Mouse (Mus musculus) liver, embryonic 16.5 days (tissue): ENCODE measurements around the gene Efna3. TPM values are rescaled to one million over a fixed set of nuclear protein-coding genes. Genes with fewer than 3 reads are reported as not detected.

Experiments
- ATAC-seq: fragments of 200-750 bp; cut with Nextera tagmentation; 2 replicates; pipeline ENCODE4 v1.8.0; 2017; ENCODE audit warnings: low read depth, mild to moderate bottlenecking, moderate number of reproducible peaks, moderate library complexity
- H3K27ac ChIP-seq: fragments of 300-500 bp; sonication (generic); 2 replicates; pipeline ENCODE4 v1.5.1; 2014; ENCODE audit warnings: mild to moderate bottlenecking, low read length
- H3K27me3 ChIP-seq: fragments of 300-500 bp; sonication (generic); 2 replicates; pipeline ENCODE4 v1.6.1; 2014; ENCODE audit warnings: low read depth, low read length, mixed read lengths; ENCODE audit not compliant: control insufficient read depth, insufficient read depth
- H3K36me3 ChIP-seq: fragments of 300-500 bp; sonication (generic); 2 replicates; pipeline ENCODE4 v1.6.1; 2014; ENCODE audit warnings: mild to moderate bottlenecking; ENCODE audit not compliant: control insufficient read depth, insufficient read depth
- H3K4me1 ChIP-seq: fragments of 300-500 bp; sonication (generic); 2 replicates; pipeline ENCODE4 v1.6.1; 2014; ENCODE audit warnings: low read depth, low read length, mixed read lengths; ENCODE audit not compliant: control insufficient read depth
- H3K4me2 ChIP-seq: fragments of 300-500 bp; sonication (generic); 2 replicates; pipeline ENCODE4 v1.6.1; 2014; ENCODE audit warnings: low read depth, low read length, mixed read lengths
- H3K4me3 ChIP-seq: fragments of 300-500 bp; sonication (generic); 2 replicates; pipeline ENCODE4 v1.5.1; 2014; ENCODE audit warnings: low read depth, mild to moderate bottlenecking, low read length
- H3K9ac ChIP-seq: fragments of 300-500 bp; sonication (generic); 2 replicates; pipeline ENCODE4 v1.6.1; 2014; ENCODE audit warnings: low read depth, low read length
- H3K9me3 ChIP-seq: fragments of 300-500 bp; sonication (generic); replicated peaks from 2 replicates; pipeline ENCODE4 v1.6.1; 2016; ENCODE audit warnings: low read length; ENCODE audit not compliant: control insufficient read depth
- WGBS: fragments of 180-500 bp; shearing (Covaris S2); extraction: QIAGEN DNeasy Blood & Tissue Kit; methylation state at CpG from one replicate; pipeline ENCODE4 v1.1.7; 2014; ENCODE audit not compliant: insufficient replicate concordance; 5-methylcytosine and 5-hydroxymethylcytosine counted together
- polyA plus RNA-seq: library from polyadenylated mRNA; unstranded; fragments of >200 nt; fragmentation: Nextera tagmentation; extraction: Ambion mirVana; gene quantifications from 2 replicates; pipeline ENCODE4 v1.2.1, GENCODE M21; 2015

The Efna3 gene
- polyA plus RNA-seq, 1 experiment from 2014 or later: 0.94 TPM

DNA sequence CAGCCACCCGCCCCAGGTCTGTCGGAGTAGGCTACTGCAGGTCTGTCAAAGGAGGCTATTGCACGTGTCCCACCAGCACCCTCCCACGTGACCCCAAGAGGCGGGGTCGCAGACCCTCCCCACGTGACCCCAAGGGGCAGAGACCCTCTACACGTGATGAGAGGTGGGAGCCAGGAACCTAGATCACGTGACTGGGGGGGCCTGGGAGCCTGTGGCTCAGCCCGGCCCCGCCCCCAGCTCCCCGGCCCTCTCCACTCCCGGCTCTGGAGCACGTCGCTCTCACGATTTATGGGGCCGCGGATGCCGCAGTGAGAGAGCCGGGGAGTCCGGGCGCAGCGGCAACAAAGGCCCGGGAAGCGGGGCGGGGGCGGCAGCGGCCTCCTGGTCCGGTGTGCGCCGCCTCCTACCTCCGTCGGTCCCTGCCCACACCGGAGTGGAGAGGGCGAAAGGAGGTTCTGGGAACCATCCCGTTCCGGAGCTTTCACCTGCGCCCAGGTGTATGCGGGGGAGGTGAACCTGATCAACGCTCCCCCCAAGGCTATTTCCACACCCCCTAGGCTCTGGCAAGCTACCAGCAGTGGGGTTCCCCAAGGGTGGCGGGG, 2.1 kb downstream of the Efna3 start:
- H3K4me1 ChIP-seq: peaks cover 34% of the 10 kb centered on the region
- H3K4me3 ChIP-seq: peak overlapping the region; percentile 26
- peak overlapping the region; percentile 27 for H3K4me2 ChIP-seq
- H3K27ac ChIP-seq: no peak overlapping the region
- H3K9ac ChIP-seq: no peak overlapping the region
- no peak for ATAC-seq
- H3K27me3 ChIP-seq: peaks cover 86% of the 10 kb centered on the region
- no peaks in the 10 kb centered on the region for H3K9me3 ChIP-seq
- no peaks in the 10 kb centered on the region for H3K36me3 ChIP-seq
- WGBS: 1% methylated on average over 40 of the region's 41 CpGs

DNA sequence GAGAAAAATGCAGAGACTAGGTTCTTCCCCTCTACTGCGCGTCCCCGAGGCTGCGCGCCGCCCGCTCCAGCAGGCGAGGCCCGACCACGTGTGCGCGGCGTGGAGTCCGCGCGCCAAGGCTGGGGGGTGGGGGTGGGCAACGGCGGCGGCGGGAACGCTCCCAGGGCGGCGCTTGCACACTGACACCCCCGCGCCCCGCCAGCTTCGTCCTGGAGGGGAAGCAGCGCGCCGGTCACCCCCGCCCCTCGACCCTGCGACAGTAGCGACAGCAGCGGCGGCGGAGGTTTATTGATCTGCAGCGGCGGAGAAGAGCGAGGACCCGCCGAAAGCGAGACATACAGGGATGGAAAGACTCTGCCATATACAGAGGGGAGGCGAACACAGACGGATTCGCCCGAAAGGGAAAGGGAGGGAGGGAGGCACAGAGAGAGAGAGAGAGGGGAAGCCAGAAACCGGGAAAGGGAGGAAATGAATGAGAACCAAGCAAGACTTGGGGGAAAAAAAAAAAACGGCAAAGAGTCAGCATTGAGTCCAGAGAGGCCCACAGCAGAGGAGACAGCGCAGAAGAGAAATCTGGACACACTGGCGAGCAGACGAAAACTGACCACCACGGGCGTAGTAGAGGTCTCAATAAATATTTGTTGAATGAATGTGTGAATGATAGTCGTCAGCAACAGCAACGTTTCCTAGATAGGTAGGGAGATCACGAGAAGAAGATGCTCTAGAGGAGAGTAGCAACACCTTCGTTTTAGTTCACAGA, 3.0 kb downstream of the Efna3 start:
- no peak overlapping the region for H3K27ac ChIP-seq
- H3K9me3 ChIP-seq: no peaks in the 10 kb centered on the region
- H3K9ac ChIP-seq: no peak overlapping the region
- H3K27me3 ChIP-seq: peaks cover 84% of the 10 kb centered on the region
- peak overlapping the region; percentile 36 for H3K4me3 ChIP-seq
- peaks cover 37% of the 10 kb centered on the region for H3K4me1 ChIP-seq
- 4% methylated on average over 58 of the region's 58 CpGs for WGBS
- no peaks in the 10 kb centered on the region for H3K36me3 ChIP-seq
- H3K4me2 ChIP-seq: peak overlapping the region; percentile 44
- no peak for ATAC-seq

DNA sequence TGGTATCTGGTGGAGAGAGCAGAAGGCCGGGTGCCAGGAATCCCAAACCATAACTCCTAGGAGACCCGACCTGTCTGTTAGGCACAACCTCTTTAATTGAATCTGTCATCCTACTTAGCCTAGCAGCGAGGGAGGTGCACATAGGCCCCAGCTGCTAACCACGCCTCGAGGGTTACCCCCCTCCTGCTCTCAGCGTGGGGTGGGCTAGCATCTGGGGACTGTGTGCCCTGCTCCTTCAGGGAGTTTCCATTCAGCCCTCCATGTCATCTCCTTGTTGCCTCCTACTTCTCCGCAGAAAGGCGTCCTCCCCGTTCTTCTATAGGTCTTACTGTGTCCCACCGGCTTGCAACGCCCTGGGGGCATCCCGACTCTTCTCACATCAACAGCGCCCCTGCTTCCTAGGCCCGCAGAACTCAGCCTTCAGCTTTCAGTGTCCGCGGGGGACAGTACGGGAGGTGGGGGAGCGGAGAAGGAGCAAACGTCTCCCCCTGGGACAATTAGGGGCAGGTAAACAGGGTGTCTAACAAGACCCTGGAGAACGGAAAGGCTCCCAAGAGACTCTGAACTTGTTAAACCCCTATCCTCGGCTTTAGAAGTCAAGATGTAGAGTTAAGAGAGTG, 3.7 kb downstream of the Efna3 start:
- WGBS: 12% methylated on average over 21 of the region's 21 CpGs
- H3K27ac ChIP-seq: no peak overlapping the region
- peak overlapping the region; percentile 44 for H3K4me2 ChIP-seq
- no peaks in the 10 kb centered on the region for H3K36me3 ChIP-seq
- H3K27me3 ChIP-seq: peaks cover 80% of the 10 kb centered on the region
- H3K9me3 ChIP-seq: no peaks in the 10 kb centered on the region
- no peak for ATAC-seq
- H3K4me3 ChIP-seq: no peak overlapping the region
- peaks cover 37% of the 10 kb centered on the region for H3K4me1 ChIP-seq
- no peak overlapping the region for H3K9ac ChIP-seq

DNA sequence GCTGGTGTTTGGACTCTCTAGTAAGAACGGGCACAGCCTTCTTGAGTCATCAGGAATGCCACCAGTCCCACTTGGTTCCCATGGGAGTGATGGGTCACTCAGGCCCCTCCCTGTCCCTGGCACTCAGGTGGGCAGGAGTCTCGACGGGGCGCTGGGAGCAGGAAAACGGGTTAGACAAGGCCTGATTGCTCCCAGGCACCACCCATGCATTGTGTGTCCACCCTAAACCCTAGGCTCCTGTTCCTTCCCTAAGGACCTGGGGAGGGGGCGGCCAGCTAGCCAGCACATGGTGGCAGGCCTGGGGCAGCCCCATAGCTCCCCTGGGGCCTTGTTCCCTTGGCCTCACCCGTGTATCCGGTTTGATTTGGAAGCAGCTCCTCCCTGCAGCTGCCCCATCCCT, 4.4 kb downstream of the Efna3 start:
- no peak for ATAC-seq
- 68% methylated on average over 8 of the region's 8 CpGs for WGBS
- Histone ChIP-seq H3K4me3 (no peak overlapping the region), H3K4me2 (no peak overlapping the region), H3K27ac (no peak overlapping the region), H3K27me3 (peaks cover 73% of the 10 kb centered on the region), H3K9ac (no peak overlapping the region), H3K36me3 (no peaks in the 10 kb centered on the region), H3K4me1 (peaks cover 37% of the 10 kb centered on the region), H3K9me3 (no peaks in the 10 kb centered on the region)

DNA sequence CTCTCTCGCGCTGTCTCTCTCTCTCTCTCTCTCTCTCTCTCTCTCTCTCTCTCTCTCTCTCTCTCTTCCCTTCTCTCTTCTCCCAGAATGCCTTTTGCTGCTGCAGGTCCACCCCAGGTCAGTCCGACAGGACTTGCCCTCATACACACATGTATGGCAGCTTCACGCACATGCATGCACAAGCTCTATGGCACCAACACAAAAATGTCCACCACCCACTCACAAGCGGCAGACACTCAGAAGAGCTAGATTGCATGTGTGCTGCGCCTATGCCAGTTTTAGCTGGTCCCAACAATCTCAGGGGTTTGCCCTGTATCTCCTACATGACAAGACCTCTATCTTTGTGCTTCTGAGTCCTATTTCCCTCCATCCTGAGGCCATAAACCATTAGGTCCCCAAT, 5.5 kb downstream of the Efna3 start:
- 56% methylated on average over 6 of the region's 6 CpGs for WGBS
- Histone ChIP-seq H3K9me3 (no peaks in the 10 kb centered on the region), H3K4me1 (peaks cover 29% of the 10 kb centered on the region), H3K36me3 (no peaks in the 10 kb centered on the region), H3K27me3 (peaks cover 62% of the 10 kb centered on the region), H3K4me2 (no peak overlapping the region), H3K9ac (no peak overlapping the region), H3K27ac (no peak overlapping the region), H3K4me3 (no peak overlapping the region)
- ATAC-seq: no peak

DNA sequence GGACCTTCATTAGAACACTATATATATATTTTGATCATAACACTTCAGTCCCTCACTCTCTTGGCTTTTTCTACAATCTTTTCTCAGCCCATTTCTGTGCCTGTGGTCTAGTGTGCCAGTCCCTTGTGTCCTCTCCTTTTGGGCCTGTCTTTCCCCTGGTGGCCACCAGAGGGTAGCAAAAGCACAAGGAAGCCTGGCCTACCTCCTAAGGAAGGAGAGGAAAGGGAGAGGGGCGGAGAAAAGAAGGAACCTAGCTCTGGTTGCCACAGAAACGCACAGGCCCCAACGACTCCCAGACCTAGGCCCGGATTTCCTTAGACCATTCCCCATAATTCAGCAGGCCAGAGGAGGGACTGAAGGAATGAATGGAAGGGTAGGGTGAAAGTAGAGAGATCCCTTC, 5.9 kb downstream of the Efna3 start:
- Histone ChIP-seq H3K9me3 (no peaks in the 10 kb centered on the region), H3K4me2 (no peak overlapping the region), H3K36me3 (no peaks in the 10 kb centered on the region), H3K27me3 (peaks cover 58% of the 10 kb centered on the region), H3K4me1 (peaks cover 26% of the 10 kb centered on the region), H3K9ac (no peak overlapping the region), H3K4me3 (no peak overlapping the region), H3K27ac (no peak overlapping the region)
- ATAC-seq: peak; percentile 27; the same call in 1 of the 2 replicates
- WGBS: 3% methylated on average over 4 of the region's 4 CpGs

DNA sequence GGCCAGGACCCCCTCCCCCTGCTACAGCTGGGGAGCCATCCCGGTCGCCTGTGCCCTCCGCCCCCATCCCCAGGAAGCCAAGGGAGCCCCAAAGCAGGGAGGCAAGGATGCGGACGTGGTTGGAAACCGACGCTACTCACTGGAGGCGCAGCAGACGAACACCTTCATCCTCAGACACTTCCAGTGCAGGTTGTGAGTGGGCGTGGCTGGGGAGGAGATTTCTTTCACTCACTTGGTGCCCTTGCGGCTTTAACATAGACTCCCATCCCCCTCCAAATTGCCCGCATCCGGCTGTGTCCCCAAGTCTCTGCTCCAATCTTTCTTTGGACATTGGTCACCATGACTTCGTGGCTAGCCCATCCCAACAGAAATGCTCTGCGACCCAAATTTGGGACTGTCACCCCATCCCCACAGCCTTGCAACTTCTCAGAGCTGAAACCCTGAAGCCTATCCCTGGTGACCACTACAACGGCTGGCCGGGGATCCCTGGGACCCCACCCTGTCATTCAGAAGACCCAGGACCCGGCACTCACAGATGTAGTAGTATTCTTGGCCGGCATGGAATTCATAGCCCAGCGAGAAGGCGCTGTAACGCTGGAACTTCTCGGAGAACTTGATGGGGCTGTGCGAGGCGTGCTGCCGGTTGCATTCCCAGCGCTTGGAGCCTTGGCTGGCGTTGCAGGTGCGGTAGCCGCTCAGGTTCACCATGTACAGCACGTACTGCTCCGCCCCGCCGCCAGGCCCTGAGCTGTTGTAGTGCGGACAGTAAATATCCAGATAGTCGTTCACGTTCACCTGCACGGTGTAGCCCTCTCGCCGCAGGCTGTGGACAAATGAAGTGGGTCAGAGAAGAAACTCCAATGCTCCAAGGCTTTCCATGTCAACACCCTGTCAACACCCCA, 6.6 kb downstream of the Efna3 start:
- peak overlapping the region; percentile 35 for H3K4me2 ChIP-seq
- H3K36me3 ChIP-seq: no peaks in the 10 kb centered on the region
- H3K4me3 ChIP-seq: peak overlapping the region; percentile 29
- peaks cover 51% of the 10 kb centered on the region for H3K27me3 ChIP-seq
- no peaks in the 10 kb centered on the region for H3K9me3 ChIP-seq
- no peak overlapping the region for H3K9ac ChIP-seq
- H3K4me1 ChIP-seq: peaks cover 20% of the 10 kb centered on the region
- WGBS: 10% methylated on average over 40 of the region's 40 CpGs
- peak; percentile 69 for ATAC-seq
- no peak overlapping the region for H3K27ac ChIP-seq

DNA sequence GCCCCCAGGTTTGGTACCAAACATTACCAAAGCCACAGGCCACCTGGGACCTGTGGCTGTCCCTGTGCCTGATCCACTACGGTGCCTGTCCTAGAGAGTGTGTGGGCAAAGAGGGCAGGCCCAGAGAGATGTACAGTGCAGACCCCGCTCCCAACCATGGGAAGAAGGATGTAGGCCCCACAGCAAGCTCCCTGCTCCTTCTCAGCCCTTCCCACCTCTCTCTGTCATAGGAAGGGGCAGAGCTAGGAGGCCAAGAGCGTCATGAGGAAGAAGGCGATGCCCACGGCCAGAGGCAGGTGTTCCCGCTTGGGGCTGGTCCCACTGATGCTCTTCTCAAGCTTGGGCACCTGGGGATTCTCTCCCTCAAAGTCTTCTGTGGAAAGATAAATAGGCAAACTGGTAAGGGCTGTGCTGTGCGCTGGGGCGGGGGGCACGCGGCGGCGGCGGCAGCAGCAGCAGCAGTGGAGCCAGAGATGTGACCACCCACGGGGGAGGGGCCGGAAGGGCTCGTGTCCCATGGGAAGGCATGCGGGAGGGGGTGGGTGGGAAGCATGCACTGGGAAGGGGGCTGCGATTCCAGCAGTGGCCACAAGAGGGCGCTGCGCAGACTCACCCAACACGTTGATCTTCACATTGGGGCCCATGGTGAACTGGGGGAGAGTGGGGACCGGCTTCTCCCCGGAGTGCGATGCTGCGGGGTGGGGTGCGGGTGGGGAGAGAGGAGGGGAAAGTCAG, 7.4 kb downstream of the Efna3 start:
- H3K9me3 ChIP-seq: no peaks in the 10 kb centered on the region
- peak overlapping the region; percentile 35 for H3K4me2 ChIP-seq
- no peaks in the 10 kb centered on the region for H3K36me3 ChIP-seq
- ATAC-seq: peak; percentile 17; the same call in 1 of the 2 replicates
- no peak overlapping the region for H3K27ac ChIP-seq
- 6% methylated on average over 24 of the region's 26 CpGs for WGBS
- H3K9ac ChIP-seq: no peak overlapping the region
- H3K4me1 ChIP-seq: peaks cover 12% of the 10 kb centered on the region
- H3K27me3 ChIP-seq: peaks cover 43% of the 10 kb centered on the region
- peak overlapping the region; percentile 29 for H3K4me3 ChIP-seq
